In the genomic region with DNA sequence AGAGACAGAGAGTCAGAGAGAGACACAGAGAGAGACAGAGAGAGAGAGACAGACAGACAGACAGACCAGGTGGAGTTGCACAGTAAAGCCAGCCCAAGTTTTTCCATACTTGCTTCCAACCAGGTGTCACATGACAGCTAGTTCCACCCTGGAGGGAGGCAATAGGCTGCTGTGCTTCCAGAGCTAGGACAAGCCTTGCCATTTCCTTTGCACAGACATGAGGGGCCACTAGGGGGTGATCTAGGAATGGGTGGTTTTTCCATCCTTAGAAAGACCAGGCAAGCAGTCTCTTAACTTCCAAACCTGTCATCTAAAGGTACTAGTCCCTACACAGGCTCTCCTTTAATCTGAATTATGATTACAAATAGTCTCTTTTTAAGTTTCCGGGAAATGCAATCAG, we compare ENCODE assay signal across 8 mouse cellular contexts.
DNase-seq lines count a peak whose midpoint lies in the region; ATAC-seq and TF ChIP-seq lines count a peak whose summit lies in the region.

No protein-coding gene starts in this region.

- H3K4me1 ChIP-seq in heart, embryonic 10.5 days = peaks cover 62% of the 10 kb centered on the region
- H3K4me1 ChIP-seq in kidney, embryonic 14.5 days (ENCODE audit: control insufficient read depth, insufficient read depth, low read length) = peaks cover 30% of the 10 kb centered on the region
- H3K4me1 ChIP-seq in limb, embryonic 14.5 days (ENCODE audit: control insufficient read depth, insufficient read depth, low read length) = peaks cover 68% of the 10 kb centered on the region
- peaks cover 9% of the 10 kb centered on the region; the same call in 1 of the 2 replicates for H3K4me1 ChIP-seq in neural tube, embryonic 14.5 days (ENCODE audit: control insufficient read depth, insufficient read depth, low read length)

- no peaks in the 10 kb centered on the region for H3K27me3 ChIP-seq in heart, embryonic 10.5 days (ENCODE audit: insufficient read depth, poor library complexity, severe bottlenecking)
- no peaks in the 10 kb centered on the region for H3K27me3 ChIP-seq in kidney, embryonic 14.5 days (ENCODE audit: control insufficient read depth, insufficient read depth, low read length)
- no peaks in the 10 kb centered on the region for H3K27me3 ChIP-seq in limb, embryonic 14.5 days (ENCODE audit: control insufficient read depth, insufficient read depth, low read length)
- H3K27me3 ChIP-seq in neural tube, embryonic 14.5 days (ENCODE audit: control insufficient read depth, insufficient read depth, low read length) = no peaks in the 10 kb centered on the region

- TF ChIP-seq POLR2A in limb, embryonic 14.5 days (IDR thresholded peaks at IDR 0.05; ENCODE audit: borderline replicate concordance, extremely low read depth, insufficient read depth, insufficient read length) = no peak

- ATAC-seq in erythroid progenitor cell, adult 5-6 weeks (replicated peaks; ENCODE audit: low FRiP score, poor library complexity, severe bottlenecking) = peak; percentile 66
- peak; percentile 71 for ATAC-seq in kidney, embryonic 14.5 days (ENCODE audit: low FRiP score, low TSS enrichment)
- ATAC-seq in limb, embryonic 14.5 days (ENCODE audit: low FRiP score, low read depth) = 0 out of 2 replicates have a peak, but pooled peaks have one; percentile 42
- ATAC-seq in neural tube, embryonic 14.5 days (ENCODE audit: low read depth) = peak; percentile 52

- 0 out of 2 replicates have a peak overlapping the region, but pooled peaks have one; percentile 42 for H3K27ac ChIP-seq in heart, embryonic 10.5 days
- no peak overlapping the region for H3K27ac ChIP-seq in kidney, embryonic 14.5 days (ENCODE audit: low read depth, low read length)
- no peak overlapping the region for H3K27ac ChIP-seq in limb, embryonic 14.5 days (replicated peaks; ENCODE audit: low read depth, low read length)
- H3K27ac ChIP-seq in neural tube, embryonic 14.5 days (ENCODE audit: low read depth, low read length) = no peak overlapping the region

- no peaks in the 10 kb centered on the region for H3K36me3 ChIP-seq in heart, embryonic 10.5 days
- no peaks in the 10 kb centered on the region for H3K36me3 ChIP-seq in kidney, embryonic 14.5 days (ENCODE audit: control insufficient read depth, insufficient read depth, low read length)
- no peaks in the 10 kb centered on the region for H3K36me3 ChIP-seq in limb, embryonic 14.5 days (ENCODE audit: control insufficient read depth, insufficient read depth, low read length)
- H3K36me3 ChIP-seq in neural tube, embryonic 14.5 days (ENCODE audit: control insufficient read depth, insufficient read depth, low read length) = no peaks in the 10 kb centered on the region

- 20% methylated on average over 1 of the region's 1 CpGs for WGBS in heart, embryonic 10.5 days
- WGBS in kidney, embryonic 14.5 days = 19% methylated on average over 1 of the region's 1 CpGs
- 31% methylated on average over 1 of the region's 1 CpGs for WGBS in limb, embryonic 14.5 days
- WGBS in neural tube, embryonic 14.5 days = 29% methylated on average over 1 of the region's 1 CpGs

- no peak overlapping the region for H3K9ac ChIP-seq in kidney, embryonic 14.5 days (ENCODE audit: low read depth, low read length)
- no peak overlapping the region for H3K9ac ChIP-seq in limb, embryonic 14.5 days (ENCODE audit: low read depth, low read length, severe bottlenecking)
- no peak overlapping the region for H3K9ac ChIP-seq in neural tube, embryonic 14.5 days (replicated peaks; ENCODE audit: low read depth, low read length)

- no peak overlapping the region for H3K4me2 ChIP-seq in kidney, embryonic 14.5 days (replicated peaks; ENCODE audit: low read depth, low read length)
- H3K4me2 ChIP-seq in limb, embryonic 14.5 days (replicated peaks; ENCODE audit: low read depth, low read length, severe bottlenecking) = no peak overlapping the region
- no peak overlapping the region for H3K4me2 ChIP-seq in neural tube, embryonic 14.5 days (ENCODE audit: low read depth, low read length)

- no peaks in the 10 kb centered on the region for H3K9me3 ChIP-seq in heart, embryonic 10.5 days
- H3K9me3 ChIP-seq in kidney, embryonic 14.5 days (ENCODE audit: control insufficient read depth, low read length) = no peaks in the 10 kb centered on the region
- H3K9me3 ChIP-seq in limb, embryonic 14.5 days (ENCODE audit: control insufficient read depth, low read length) = no peaks in the 10 kb centered on the region
- H3K9me3 ChIP-seq in neural tube, embryonic 14.5 days (ENCODE audit: control insufficient read depth, low read length) = no peaks in the 10 kb centered on the region

- no peak overlapping the region for H3K4me3 ChIP-seq in heart, embryonic 10.5 days
- no peak overlapping the region for H3K4me3 ChIP-seq in kidney, embryonic 14.5 days (ENCODE audit: low read length)
- H3K4me3 ChIP-seq in limb, embryonic 14.5 days (replicated peaks; ENCODE audit: low read length) = no peak overlapping the region
- no peak overlapping the region for H3K4me3 ChIP-seq in neural tube, embryonic 14.5 days (ENCODE audit: low read depth, low read length)

- DNase-seq in A20 (ENCODE audit: low read depth, low spot score) = peak; percentile 36
- DNase-seq in adrenal gland, postnatal 10 days = peak; percentile 87
- DNase-seq in heart, embryonic 10.5 days (ENCODE audit: low spot score) = peak; percentile 88
- peak; percentile 84 for DNase-seq in limb, embryonic 14.5 days (ENCODE audit: low spot score)
- DNase-seq in testis, postnatal 14 days (ENCODE audit: low spot score) = peak; percentile 35

Comparison
In these comparisons a context has a peak if more than half of its experiments do, and no peak if none do; other contexts are left out.
1. DNase-seq: peak in every context shown above with its lines; median percentile 88 in heart, embryonic 10.5 days; 87 in adrenal gland, postnatal 10 days; 84 in limb, embryonic 14.5 days; 36 in A20; 35 in testis, postnatal 14 days.